Mouse (Mus musculus): ENCODE results near the gene Tmem167. TPM values are rescaled to one million over a fixed set of nuclear protein-coding genes. Genes with fewer than 3 reads are reported as not detected.

Tmem167 gene
- polyA plus RNA-seq, 1 experiment from 2014 or later, result 28.4 TPM

GRCm38 (mm10) chr13:90111681-90112080 lies 22.8 kb downstream of the Tmem167 start:
- Histone ChIP-seq H3K27ac (ENCODE audit: low read length) (no peak overlapping the region), H3K9me3 (replicated peaks; ENCODE audit: control insufficient read depth, low read length) (no peaks in the 10 kb centered on the region), H3K4me1 (ENCODE audit: control insufficient read depth, insufficient read depth, low read length) (no peaks in the 10 kb centered on the region), H3K4me3 (ENCODE audit: low read length) (no peak overlapping the region), H3K9ac (ENCODE audit: low read length) (no peak overlapping the region), H3K27me3 (ENCODE audit: control insufficient read depth, insufficient read depth, low read length) (no peaks in the 10 kb centered on the region), H3K36me3 (ENCODE audit: control insufficient read depth, insufficient read depth) (no peaks in the 10 kb centered on the region), H3K4me2 (ENCODE audit: low read depth, low read length) (no peak overlapping the region)
- 70% methylated on average over 1 of the region's 1 CpGs for WGBS
- ATAC-seq (replicated peaks; ENCODE audit: extremely low read depth, insufficient read depth, low FRiP score), result no peak

- Histone ChIP-seq H3K27ac (ENCODE audit: low read length) (no peak overlapping the region), H3K9me3 (replicated peaks; ENCODE audit: control insufficient read depth, low read length) (no peaks in the 10 kb centered on the region), H3K9ac (ENCODE audit: low read length) (no peak overlapping the region), H3K4me3 (ENCODE audit: low read length) (no peak overlapping the region), H3K36me3 (ENCODE audit: control insufficient read depth, insufficient read depth) (no peaks in the 10 kb centered on the region), H3K4me2 (ENCODE audit: low read depth, low read length) (no peak overlapping the region), H3K27me3 (ENCODE audit: control insufficient read depth, insufficient read depth, low read length) (no peaks in the 10 kb centered on the region), H3K4me1 (ENCODE audit: control insufficient read depth, insufficient read depth, low read length) (no peaks in the 10 kb centered on the region)
- 78% methylated on average over 3 of the region's 3 CpGs for WGBS
- no peak for ATAC-seq (replicated peaks; ENCODE audit: extremely low read depth, insufficient read depth, low FRiP score)
Observed at GRCm38 (mm10) chr13:90136156-90136910, 47.4 kb downstream of the Tmem167 start.

- Histone ChIP-seq H3K4me1 (ENCODE audit: control insufficient read depth, insufficient read depth, low read length) (no peaks in the 10 kb centered on the region), H3K9ac (ENCODE audit: low read length) (no peak overlapping the region), H3K9me3 (replicated peaks; ENCODE audit: control insufficient read depth, low read length) (no peaks in the 10 kb centered on the region), H3K27me3 (ENCODE audit: control insufficient read depth, insufficient read depth, low read length) (no peaks in the 10 kb centered on the region), H3K4me3 (ENCODE audit: low read length) (no peak overlapping the region), H3K4me2 (ENCODE audit: low read depth, low read length) (no peak overlapping the region), H3K27ac (ENCODE audit: low read length) (no peak overlapping the region), H3K36me3 (ENCODE audit: control insufficient read depth, insufficient read depth) (no peaks in the 10 kb centered on the region)
- ATAC-seq (replicated peaks; ENCODE audit: extremely low read depth, insufficient read depth, low FRiP score), result no peak
- 91% methylated on average over 1 of the region's 1 CpGs for WGBS
Observed at GRCm38 (mm10) chr13:90141681-90142080, 52.8 kb downstream of the Tmem167 start.

GRCm38 (mm10) chr13:90143245-90143644 lies 54.3 kb downstream of the Tmem167 start:
- no peaks in the 10 kb centered on the region for H3K9me3 ChIP-seq (replicated peaks; ENCODE audit: control insufficient read depth, low read length)
- H3K27ac ChIP-seq (ENCODE audit: low read length), result no peak overlapping the region
- H3K4me3 ChIP-seq (ENCODE audit: low read length), result no peak overlapping the region
- H3K9ac ChIP-seq (ENCODE audit: low read length), result no peak overlapping the region
- 47% methylated on average over 4 of the region's 4 CpGs for WGBS
- no peaks in the 10 kb centered on the region for H3K36me3 ChIP-seq (ENCODE audit: control insufficient read depth, insufficient read depth)
- H3K4me1 ChIP-seq (ENCODE audit: control insufficient read depth, insufficient read depth, low read length), result no peaks in the 10 kb centered on the region
- ATAC-seq (replicated peaks; ENCODE audit: extremely low read depth, insufficient read depth, low FRiP score), result no peak
- no peak overlapping the region for H3K4me2 ChIP-seq (ENCODE audit: low read depth, low read length)
- no peaks in the 10 kb centered on the region for H3K27me3 ChIP-seq (ENCODE audit: control insufficient read depth, insufficient read depth, low read length)

GRCm38 (mm10) chr13:90151881-90152280 lies 63.0 kb downstream of the Tmem167 start:
- no peaks in the 10 kb centered on the region for H3K9me3 ChIP-seq (replicated peaks; ENCODE audit: control insufficient read depth, low read length)
- ATAC-seq (replicated peaks; ENCODE audit: extremely low read depth, insufficient read depth, low FRiP score), result no peak
- H3K4me3 ChIP-seq (ENCODE audit: low read length), result no peak overlapping the region

GRCm38 (mm10) chr13:90152536-90153273 lies 63.8 kb downstream of the Tmem167 start:
- H3K9me3 ChIP-seq (replicated peaks; ENCODE audit: control insufficient read depth, low read length), result no peaks in the 10 kb centered on the region
- no peak overlapping the region for H3K4me2 ChIP-seq (ENCODE audit: low read depth, low read length)
- ATAC-seq (replicated peaks; ENCODE audit: extremely low read depth, insufficient read depth, low FRiP score), result no peak
- no peaks in the 10 kb centered on the region for H3K36me3 ChIP-seq (ENCODE audit: control insufficient read depth, insufficient read depth)
- H3K4me3 ChIP-seq (ENCODE audit: low read length), result no peak overlapping the region
- 48% methylated on average over 7 of the region's 7 CpGs for WGBS
- no peak overlapping the region for H3K9ac ChIP-seq (ENCODE audit: low read length)
- H3K27ac ChIP-seq (ENCODE audit: low read length), result no peak overlapping the region
- no peaks in the 10 kb centered on the region for H3K27me3 ChIP-seq (ENCODE audit: control insufficient read depth, insufficient read depth, low read length)
- no peaks in the 10 kb centered on the region for H3K4me1 ChIP-seq (ENCODE audit: control insufficient read depth, insufficient read depth, low read length)

More at GRCm38 (mm10) chr13:90151881-90152280, 63.0 kb downstream of the Tmem167 start:
- Histone ChIP-seq H3K27ac (ENCODE audit: low read length) (no peak overlapping the region), H3K4me2 (ENCODE audit: low read depth, low read length) (no peak overlapping the region), H3K4me1 (ENCODE audit: control insufficient read depth, insufficient read depth, low read length) (no peaks in the 10 kb centered on the region), H3K27me3 (ENCODE audit: control insufficient read depth, insufficient read depth, low read length) (no peaks in the 10 kb centered on the region), H3K36me3 (ENCODE audit: control insufficient read depth, insufficient read depth) (no peaks in the 10 kb centered on the region), H3K9ac (ENCODE audit: low read length) (no peak overlapping the region)

- no peak overlapping the region for H3K9ac ChIP-seq (ENCODE audit: low read length)
- H3K27me3 ChIP-seq (ENCODE audit: control insufficient read depth, insufficient read depth, low read length), result no peaks in the 10 kb centered on the region
- no peak overlapping the region for H3K27ac ChIP-seq (ENCODE audit: low read length)
- no peak overlapping the region for H3K4me3 ChIP-seq (ENCODE audit: low read length)
- H3K4me1 ChIP-seq (ENCODE audit: control insufficient read depth, insufficient read depth, low read length), result no peaks in the 10 kb centered on the region
- ATAC-seq (replicated peaks; ENCODE audit: extremely low read depth, insufficient read depth, low FRiP score), result no peak
- no peak overlapping the region for H3K4me2 ChIP-seq (ENCODE audit: low read depth, low read length)
- no peaks in the 10 kb centered on the region for H3K36me3 ChIP-seq (ENCODE audit: control insufficient read depth, insufficient read depth)
- 78% methylated on average over 2 of the region's 2 CpGs for WGBS
- H3K9me3 ChIP-seq (replicated peaks; ENCODE audit: control insufficient read depth, low read length), result no peaks in the 10 kb centered on the region
Observed at GRCm38 (mm10) chr13:90164147-90164546, 75.2 kb downstream of the Tmem167 start.

GRCm38 (mm10) chr13:90167044-90167443 lies 78.1 kb downstream of the Tmem167 start:
- Histone ChIP-seq H3K4me1 (ENCODE audit: control insufficient read depth, insufficient read depth, low read length) (no peaks in the 10 kb centered on the region), H3K4me3 (ENCODE audit: low read length) (no peak overlapping the region), H3K27ac (ENCODE audit: low read length) (no peak overlapping the region), H3K4me2 (ENCODE audit: low read depth, low read length) (no peak overlapping the region), H3K9me3 (replicated peaks; ENCODE audit: control insufficient read depth, low read length) (no peaks in the 10 kb centered on the region), H3K27me3 (ENCODE audit: control insufficient read depth, insufficient read depth, low read length) (no peaks in the 10 kb centered on the region), H3K36me3 (ENCODE audit: control insufficient read depth, insufficient read depth) (no peaks in the 10 kb centered on the region), H3K9ac (ENCODE audit: low read length) (no peak overlapping the region)
- ATAC-seq (replicated peaks; ENCODE audit: extremely low read depth, insufficient read depth, low FRiP score), result no peak
- 47% methylated on average over 3 of the region's 3 CpGs for WGBS

GRCm38 (mm10) chr13:90170100-90170781 lies 81.3 kb downstream of the Tmem167 start:
- ATAC-seq (replicated peaks; ENCODE audit: extremely low read depth, insufficient read depth, low FRiP score), result no peak

More at GRCm38 (mm10) chr13:90170100-90170781, 81.3 kb downstream of the Tmem167 start:
- H3K4me3 ChIP-seq (ENCODE audit: low read length), result no peak overlapping the region
- no peak overlapping the region for H3K4me2 ChIP-seq (ENCODE audit: low read depth, low read length)
- H3K27me3 ChIP-seq (ENCODE audit: control insufficient read depth, insufficient read depth, low read length), result no peaks in the 10 kb centered on the region
- H3K4me1 ChIP-seq (ENCODE audit: control insufficient read depth, insufficient read depth, low read length), result no peaks in the 10 kb centered on the region
- 37% methylated on average over 4 of the region's 4 CpGs for WGBS
- H3K9ac ChIP-seq (ENCODE audit: low read length), result no peak overlapping the region
- H3K27ac ChIP-seq (ENCODE audit: low read length), result no peak overlapping the region
- H3K36me3 ChIP-seq (ENCODE audit: control insufficient read depth, insufficient read depth), result no peaks in the 10 kb centered on the region
- H3K9me3 ChIP-seq (replicated peaks; ENCODE audit: control insufficient read depth, low read length), result no peaks in the 10 kb centered on the region

Measured in heart, embryonic 16.5 days (tissue).